Mouse (Mus musculus) thymus, adult 2 months (tissue): ENCODE measurements around the gene Selenon. TPM values are rescaled to one million over a fixed set of nuclear protein-coding genes. Genes with fewer than 3 reads are reported as not detected.

ENCODE experiments used
- DNase-seq: peaks from one replicate; pipeline ENCODE4 v3.0.0; 2021
- H3K27ac ChIP-seq: fragments of 200-500 bp; 2 replicates; pipeline ENCODE4 v1.5.1; 2012; ENCODE audit warnings: low read length, control low read depth; ENCODE audit not compliant: control insufficient read depth, insufficient read depth
- H3K27me3 ChIP-seq: fragments of 200-500 bp; 2 replicates; pipeline ENCODE4 v1.6.1; 2012; ENCODE audit warnings: mild to moderate bottlenecking, low read length, moderate library complexity, mixed read lengths; ENCODE audit not compliant: control insufficient read depth, insufficient read depth
- H3K36me3 ChIP-seq: fragments of 200-500 bp; 2 replicates; pipeline ENCODE4 v1.6.1; 2012; ENCODE audit warnings: mild to moderate bottlenecking, low read length, moderate library complexity; ENCODE audit not compliant: control insufficient read depth, insufficient read depth
- H3K4me1 ChIP-seq: fragments of 200-500 bp; replicated peaks from 2 replicates; pipeline ENCODE4 v1.6.1; 2012; ENCODE audit warnings: low read length; ENCODE audit not compliant: control insufficient read depth, insufficient read depth
- H3K4me3 ChIP-seq: fragments of 200-500 bp; 2 replicates; pipeline ENCODE4 v1.5.1; 2012; ENCODE audit warnings: mild to moderate bottlenecking, low read length, control low read depth, moderate library complexity; ENCODE audit not compliant: control insufficient read depth, insufficient read depth
- CTCF ChIP-seq: fragments of 200-500 bp; IDR thresholded peaks from 2 replicates; pipeline ENCODE4 v1.5.1; 2012; ENCODE audit warnings: mild to moderate bottlenecking, control low read depth, low read length, moderate library complexity, borderline replicate concordance; ENCODE audit not compliant: control insufficient read depth, poor library complexity, insufficient read depth; ENCODE audit errors: extremely low read depth
- POLR2A ChIP-seq: fragments of 200-500 bp; IDR thresholded peaks from 2 replicates; pipeline ENCODE4 v1.6.1; 2012; ENCODE audit warnings: mild to moderate bottlenecking, low read length, control low read depth, moderate library complexity; ENCODE audit not compliant: control insufficient read depth, poor library complexity, insufficient read depth; ENCODE audit errors: extremely low read depth
- WGBS: fragments of 180-500 bp; shearing (Covaris S2); methylation state at CpG from one replicate; pipeline ENCODE4 v1.1.7; 2018; 5-methylcytosine and 5-hydroxymethylcytosine counted together
- polyA plus RNA-seq: library from polyadenylated mRNA; depleted of rRNA; stranded (reverse); fragments of >200 nt; gene quantifications from 2 replicates; pipeline ENCODE4 v1.2.3, GENCODE M21; 2012

Gene Selenon
- polyA plus RNA-seq, 1 experiment, result 9.1 TPM

DNA sequence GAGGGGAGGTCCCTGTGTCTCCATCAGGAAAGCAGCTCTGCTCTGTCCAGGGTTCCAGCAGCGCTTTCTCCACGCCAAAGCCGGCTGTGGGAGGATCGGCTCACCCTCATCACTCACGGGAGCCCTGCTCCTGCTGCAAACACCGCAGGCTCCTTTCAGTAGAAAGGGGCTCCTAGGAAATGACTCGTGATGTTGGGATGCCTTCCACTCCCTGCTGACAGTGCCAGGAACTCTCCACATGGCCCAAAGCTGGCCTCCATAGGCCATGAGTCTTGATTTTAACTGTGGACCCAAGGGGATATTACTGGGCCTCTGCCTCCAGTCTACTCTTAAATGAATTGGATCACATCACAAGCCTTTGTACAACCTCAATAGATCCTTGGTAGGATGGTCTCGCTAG, 17.9 kb upstream of the Selenon start:
- Histone ChIP-seq H3K27ac (no peak overlapping the region), H3K4me1 (no peaks in the 10 kb centered on the region), H3K27me3 (no peaks in the 10 kb centered on the region), H3K4me3 (no peak overlapping the region), H3K36me3 (no peaks in the 10 kb centered on the region)
- TF ChIP-seq CTCF, result no peak
- no peak for DNase-seq
- 89% methylated on average over 8 of the region's 8 CpGs for WGBS

DNA sequence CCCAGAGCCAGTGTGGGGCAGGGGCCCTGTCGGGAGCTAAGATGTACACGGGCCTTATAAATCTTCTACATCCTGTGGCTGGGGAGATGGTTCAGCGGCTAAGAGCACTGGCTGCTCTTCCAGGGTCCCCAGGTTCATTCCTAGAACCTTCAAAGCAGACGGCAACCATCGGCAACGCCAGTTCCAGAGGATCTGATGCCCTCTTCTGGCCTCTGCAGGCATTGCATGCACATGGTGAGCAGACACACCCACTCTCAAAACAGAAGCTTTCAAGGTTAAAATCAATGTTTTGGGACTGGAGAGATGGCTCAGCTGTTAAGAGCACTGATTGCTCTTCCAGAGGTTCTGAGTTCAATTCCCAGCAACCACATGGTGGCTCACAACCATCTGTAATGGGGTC, 17.2 kb upstream of the Selenon start:
- no peak for DNase-seq
- Histone ChIP-seq H3K36me3 (no peaks in the 10 kb centered on the region), H3K4me1 (no peaks in the 10 kb centered on the region), H3K27ac (no peak overlapping the region), H3K27me3 (no peaks in the 10 kb centered on the region), H3K4me3 (no peak overlapping the region)
- TF ChIP-seq CTCF, result 0 out of 2 replicates have a peak, but pooled peaks have one; percentile 31
- no peak for TF ChIP-seq POLR2A
- WGBS, result 94% methylated on average over 6 of the region's 6 CpGs

DNA sequence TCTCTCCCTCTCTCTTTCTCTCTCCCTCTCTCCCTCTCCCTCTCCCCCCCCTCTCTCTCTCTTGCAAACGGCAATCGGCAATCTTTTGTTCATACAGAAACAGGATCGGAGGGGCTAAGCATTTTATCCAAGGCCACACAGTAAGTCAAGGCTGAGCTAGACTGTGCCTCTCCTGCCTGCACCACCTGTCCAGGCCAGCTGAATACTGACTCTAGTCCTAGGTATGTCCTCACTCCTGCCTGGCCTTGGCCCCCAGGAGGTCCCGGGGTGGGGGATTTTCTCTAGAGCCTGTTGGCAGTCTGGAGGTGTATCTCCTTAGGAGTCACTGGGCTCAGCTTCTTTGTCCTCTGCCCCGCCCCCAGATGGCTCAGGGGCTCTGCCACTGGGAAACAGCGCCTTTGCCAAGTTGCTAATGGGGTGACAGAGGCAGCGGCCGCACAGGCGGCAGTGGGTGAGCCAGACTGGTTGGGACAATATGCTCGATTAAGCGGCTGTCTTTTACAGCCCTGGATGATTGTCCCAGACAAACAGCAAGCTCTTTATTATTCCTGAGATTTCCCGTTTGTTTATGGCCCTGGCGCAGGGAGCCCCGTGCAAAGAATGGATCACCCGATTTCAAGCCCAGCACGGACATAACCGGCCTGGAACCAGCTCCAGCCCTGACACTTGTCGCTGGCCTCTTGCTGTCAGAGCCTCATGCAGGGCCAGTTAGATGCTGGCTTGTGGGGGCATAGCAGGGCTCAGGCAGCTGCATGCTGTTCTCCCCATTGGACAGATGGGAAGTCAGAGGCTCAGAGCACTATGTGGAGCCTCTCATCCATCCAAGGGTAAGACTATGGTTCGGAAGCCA, 15.6 kb upstream of the Selenon start:
- Histone ChIP-seq H3K27me3 (no peaks in the 10 kb centered on the region), H3K36me3 (no peaks in the 10 kb centered on the region), H3K27ac (no peak overlapping the region), H3K4me3 (no peak overlapping the region), H3K4me1 (no peaks in the 10 kb centered on the region)
- TF ChIP-seq POLR2A (no peak), CTCF (no peak)
- no peak for DNase-seq
- 94% methylated on average over 19 of the region's 19 CpGs for WGBS

DNA sequence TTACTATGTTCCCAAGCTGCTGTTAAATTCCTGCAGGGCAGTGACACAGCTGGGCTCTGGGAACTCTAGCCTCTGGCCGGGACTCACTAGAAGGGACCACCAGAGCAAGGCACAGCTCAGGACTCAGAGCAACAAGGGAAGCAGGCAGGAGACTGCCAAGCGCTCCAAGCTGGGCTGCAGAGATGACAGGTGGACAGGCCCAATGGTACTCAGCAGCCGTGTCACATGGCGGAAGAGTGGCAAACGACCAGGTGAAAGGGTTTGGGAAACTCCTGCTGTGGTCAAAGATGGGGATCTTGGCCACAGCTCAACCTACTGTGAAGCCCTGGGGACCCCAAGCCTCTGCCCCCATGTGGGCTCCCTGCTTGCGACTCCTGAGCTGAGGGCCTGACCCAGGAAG, 12.1 kb upstream of the Selenon start:
- Histone ChIP-seq H3K36me3 (no peaks in the 10 kb centered on the region), H3K27ac (no peak overlapping the region), H3K27me3 (no peaks in the 10 kb centered on the region), H3K4me3 (no peak overlapping the region), H3K4me1 (peaks cover 4% of the 10 kb centered on the region)
- 91% methylated on average over 6 of the region's 6 CpGs for WGBS
- DNase-seq, result no peak
- TF ChIP-seq POLR2A (no peak), CTCF (no peak)

DNA sequence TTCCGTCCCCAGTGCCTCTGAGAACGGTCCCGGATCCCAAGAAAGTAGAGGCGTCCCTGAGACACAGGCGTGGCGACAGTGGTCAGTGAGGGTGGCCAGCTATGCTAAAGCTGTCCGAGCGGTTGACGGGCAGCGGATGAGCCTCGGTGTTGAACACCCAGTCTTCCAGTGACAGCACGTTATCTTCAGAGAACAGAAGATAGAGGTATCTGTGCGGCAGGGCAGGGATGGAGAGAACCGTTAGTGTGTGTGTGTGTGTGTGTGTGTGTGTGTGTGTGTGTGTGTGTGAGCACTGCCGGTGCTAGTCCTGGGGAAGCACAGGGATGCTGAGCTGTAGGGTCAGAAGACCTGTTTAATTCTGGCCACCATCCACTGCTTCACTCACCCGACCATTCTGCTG, 11.7 kb upstream of the Selenon start:
- no peak for DNase-seq
- Histone ChIP-seq H3K4me1 (peaks cover 8% of the 10 kb centered on the region), H3K27ac (no peak overlapping the region), H3K27me3 (no peaks in the 10 kb centered on the region), H3K36me3 (no peaks in the 10 kb centered on the region), H3K4me3 (no peak overlapping the region)
- 97% methylated on average over 16 of the region's 16 CpGs for WGBS
- TF ChIP-seq CTCF (no peak), POLR2A (no peak)

DNA sequence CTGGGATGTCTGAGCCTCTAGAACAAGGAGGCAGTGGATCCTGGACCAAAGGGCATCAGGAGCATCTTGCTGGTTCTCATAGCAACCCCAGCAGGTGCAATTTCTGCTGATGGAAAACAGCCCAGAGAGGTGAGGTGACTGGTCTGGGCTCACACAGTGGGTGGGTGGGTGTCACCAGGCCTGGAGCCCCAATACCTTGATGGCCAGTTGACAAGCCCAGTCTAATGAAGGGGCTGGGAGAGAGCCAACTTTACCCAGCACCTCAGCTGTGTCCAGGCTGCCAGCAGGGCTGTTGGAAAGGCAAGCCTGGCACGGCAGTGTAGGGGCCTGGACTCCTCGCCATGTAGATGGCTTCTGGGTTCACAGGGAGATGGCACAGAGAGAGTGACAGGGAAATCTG, 10.0 kb upstream of the Selenon start:
- WGBS, result 95% methylated on average over 2 of the region's 2 CpGs
- no peak for DNase-seq
- no peak overlapping the region for H3K4me3 ChIP-seq
- peaks cover 15% of the 10 kb centered on the region for H3K4me1 ChIP-seq
- TF ChIP-seq POLR2A (no peak), CTCF (no peak)
- no peak overlapping the region for H3K27ac ChIP-seq
- H3K36me3 ChIP-seq, result no peaks in the 10 kb centered on the region
- H3K27me3 ChIP-seq, result no peaks in the 10 kb centered on the region

DNA sequence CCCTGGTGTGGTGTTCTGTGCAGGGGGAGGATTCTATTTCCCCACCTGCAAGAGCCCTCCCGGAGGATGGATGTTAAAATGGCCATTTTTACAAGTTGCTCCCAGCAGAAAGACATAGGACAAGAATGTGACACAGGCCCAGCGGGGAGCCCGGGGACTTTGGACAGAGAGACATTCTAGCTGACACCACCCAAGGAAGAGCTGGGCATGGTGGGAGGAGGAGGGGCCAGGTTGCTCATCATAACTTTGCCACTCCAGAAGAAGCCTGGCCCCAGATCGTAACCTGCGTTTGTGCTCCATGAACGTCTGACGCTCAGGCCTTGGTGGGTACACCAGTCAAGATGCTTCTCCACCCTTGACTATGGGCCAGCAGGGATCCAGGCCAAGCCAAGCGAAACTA, 8.7 kb upstream of the Selenon start:
- Histone ChIP-seq H3K36me3 (no peaks in the 10 kb centered on the region), H3K4me3 (no peak overlapping the region), H3K27me3 (no peaks in the 10 kb centered on the region), H3K27ac (no peak overlapping the region), H3K4me1 (peaks cover 15% of the 10 kb centered on the region)
- no peak for DNase-seq
- TF ChIP-seq CTCF (no peak), POLR2A (no peak)
- WGBS, result 97% methylated on average over 8 of the region's 8 CpGs

DNA sequence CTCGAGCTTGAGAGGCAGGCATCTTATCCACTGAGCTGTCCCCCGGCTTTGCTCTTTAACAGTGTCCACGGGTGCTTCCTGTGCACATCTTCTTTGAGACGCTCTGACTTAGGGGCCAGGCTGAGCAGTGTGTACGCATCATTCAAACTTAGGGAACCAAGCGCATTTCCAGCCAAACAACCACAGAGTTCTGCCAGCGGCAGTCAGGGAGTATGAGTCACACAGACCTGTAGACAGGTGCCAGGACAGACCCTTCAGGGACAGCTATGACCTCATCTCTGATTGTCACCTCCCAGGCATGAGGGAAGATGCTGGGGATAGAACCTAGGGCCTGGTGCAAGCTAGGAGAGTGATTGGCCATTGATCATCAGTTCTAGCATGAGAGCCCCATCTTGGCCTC, 7.2 kb upstream of the Selenon start:
- WGBS, result 46% methylated on average over 7 of the region's 7 CpGs
- Histone ChIP-seq H3K4me1 (peaks cover 15% of the 10 kb centered on the region), H3K27ac (no peak overlapping the region), H3K27me3 (no peaks in the 10 kb centered on the region), H3K36me3 (no peaks in the 10 kb centered on the region), H3K4me3 (no peak overlapping the region)
- TF ChIP-seq CTCF (no peak), POLR2A (0 out of 2 replicates have a peak, but pooled peaks have one; percentile 24)
- no peak for DNase-seq
